Mouse (Mus musculus) retina, adult 2 months (tissue): ENCODE measurements around the gene Ptpn13.

Experiments used
- DNase-seq: peaks from one replicate; pipeline ENCODE4 v3.0.0-alpha.2; 2012; ENCODE audit warnings: low read depth, low spot score

The Ptpn13 gene

DNA sequence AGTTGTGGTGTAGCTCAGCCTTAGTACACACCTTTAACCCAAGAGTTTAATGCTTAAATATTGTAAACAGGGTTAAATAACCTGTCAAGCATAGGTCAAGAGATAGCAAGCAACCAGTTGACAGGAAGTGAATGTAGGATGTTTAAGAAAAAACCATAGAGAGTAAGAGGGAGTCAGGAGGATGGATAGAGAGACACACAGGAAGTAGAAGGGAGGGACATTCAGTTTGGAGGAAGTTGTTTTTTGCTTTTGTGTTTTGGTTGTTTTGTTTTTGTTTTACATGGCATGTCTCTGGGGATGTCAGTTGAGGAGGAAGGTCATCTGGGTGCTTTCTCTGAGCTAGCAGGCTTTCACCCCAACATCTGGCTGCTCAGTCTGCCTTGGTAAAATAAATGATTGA is 91.6 kb downstream of the Ptpn13 start:
- no peak for DNase-seq

DNA sequence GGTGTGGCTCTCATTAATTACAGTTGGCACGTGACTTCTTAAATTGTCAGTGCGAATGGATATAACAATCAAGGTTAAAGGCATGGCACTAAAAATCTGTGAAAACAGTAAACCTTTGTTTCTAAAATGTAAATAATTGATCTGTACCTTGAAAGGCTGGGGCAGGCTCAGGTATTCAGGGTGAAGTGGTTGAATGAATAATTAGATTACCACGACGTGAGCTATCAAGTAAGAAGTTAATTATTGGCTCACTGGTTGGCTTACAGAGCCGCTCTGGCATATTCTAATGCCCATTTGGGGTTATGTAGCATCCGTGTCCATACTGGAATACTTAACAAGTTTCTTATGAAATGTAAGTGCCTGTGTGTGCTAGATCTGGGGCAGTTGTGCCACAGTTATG is 92.6 kb downstream of the Ptpn13 start:
- no peak for DNase-seq

DNA sequence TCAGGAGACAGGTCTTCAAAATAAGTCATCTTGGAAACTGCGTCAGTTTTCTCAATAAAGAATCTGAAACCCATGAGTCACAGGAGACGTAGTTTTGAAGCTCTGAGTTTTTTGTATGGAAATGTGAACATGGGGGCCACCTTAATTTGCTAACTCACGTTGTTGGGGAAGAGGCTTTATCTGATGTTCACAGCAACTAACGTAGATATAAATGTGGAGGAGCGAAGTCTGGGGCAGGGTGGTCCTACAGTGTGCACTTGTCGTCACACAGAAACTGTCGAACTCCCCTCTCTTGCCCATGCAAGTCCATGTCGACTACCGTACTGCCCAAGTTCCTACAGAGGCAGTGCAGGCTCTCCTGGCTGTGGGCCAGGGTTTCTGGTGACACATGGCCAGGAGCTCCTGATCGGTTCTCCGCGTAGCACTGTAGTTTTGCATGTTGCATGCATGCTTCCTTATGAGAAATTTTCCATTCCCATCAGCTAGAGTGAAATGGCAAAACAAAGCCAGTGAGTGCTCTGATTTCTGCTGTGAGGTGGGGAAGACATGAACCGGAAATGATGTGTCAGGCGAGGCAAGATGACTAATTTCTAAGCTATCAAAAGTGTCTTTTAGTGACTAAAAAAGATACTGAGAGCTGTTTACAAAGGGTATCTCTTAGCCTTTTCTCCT is 93.9 kb downstream of the Ptpn13 start:
- DNase-seq, result no peak

DNA sequence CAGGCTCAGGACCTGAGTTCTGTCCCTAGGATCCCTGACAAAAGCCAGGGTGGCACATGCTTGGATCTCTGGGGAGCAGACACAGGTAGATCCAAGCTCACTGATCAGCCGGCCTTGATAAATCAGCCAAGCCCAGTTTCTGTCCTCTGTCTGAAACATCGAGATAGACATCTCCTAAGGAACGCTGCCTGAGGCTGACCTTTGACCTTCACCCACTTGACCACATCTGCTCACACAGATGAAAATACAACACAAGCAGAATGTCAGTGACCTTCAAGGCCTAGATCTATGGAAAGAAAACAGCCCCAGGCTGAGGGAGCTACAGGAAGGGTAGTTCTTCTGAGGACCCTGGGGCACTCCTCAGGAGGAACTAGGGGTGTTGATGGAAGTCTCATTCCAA is 97.4 kb downstream of the Ptpn13 start:
- DNase-seq, result no peak

DNA sequence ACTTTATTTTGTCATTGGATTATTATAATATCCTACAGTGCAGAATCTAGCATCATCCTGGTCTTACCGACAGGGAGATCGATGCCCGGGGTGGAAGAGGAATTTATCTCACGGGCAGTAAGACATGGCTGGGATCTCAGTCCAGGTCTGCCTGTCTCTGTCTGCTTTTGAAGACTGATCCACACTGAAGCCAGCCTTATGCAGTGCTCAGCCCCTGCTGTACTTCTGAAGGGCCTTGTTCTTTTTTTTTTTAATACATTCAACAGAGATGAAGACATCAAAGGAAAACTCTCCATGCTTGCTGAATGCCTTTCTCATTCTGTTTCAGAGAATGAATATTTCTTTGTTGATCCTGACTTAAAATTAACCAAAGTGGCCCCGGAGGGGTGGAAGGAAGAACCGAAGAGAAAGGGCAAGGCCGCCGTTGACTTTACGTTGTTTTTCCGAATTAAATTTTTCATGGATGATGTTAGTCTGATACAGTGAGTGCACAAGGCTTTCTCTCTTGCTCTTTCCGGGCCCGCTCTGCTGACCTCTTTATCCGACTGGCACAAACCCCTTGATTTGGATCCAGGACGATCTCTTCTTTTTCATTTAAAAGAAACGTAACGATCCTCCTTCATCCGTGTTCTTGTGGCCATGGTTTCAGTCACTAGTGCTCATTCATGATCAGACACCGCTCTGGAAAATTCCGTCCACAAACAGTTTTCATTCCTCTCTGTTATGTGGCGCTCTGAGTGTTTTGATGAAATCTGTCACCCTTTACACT is 101.9 kb downstream of the Ptpn13 start:
- DNase-seq, result no peak

DNA sequence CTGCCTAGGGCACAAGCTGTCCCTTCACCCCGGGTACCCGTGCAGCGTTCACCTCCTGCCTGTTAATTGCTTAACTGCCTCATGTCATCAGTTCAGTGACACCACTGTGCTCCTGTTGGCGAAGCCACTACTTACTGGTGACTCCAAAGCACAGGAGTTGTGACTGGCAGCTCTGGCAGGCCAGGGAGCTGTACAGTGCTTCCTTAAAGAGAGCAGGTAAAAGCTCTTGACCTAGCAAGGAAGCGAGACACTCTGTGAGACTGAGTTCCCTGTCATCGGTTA is 102.4 kb downstream of the Ptpn13 start:
- no peak for DNase-seq

DNA sequence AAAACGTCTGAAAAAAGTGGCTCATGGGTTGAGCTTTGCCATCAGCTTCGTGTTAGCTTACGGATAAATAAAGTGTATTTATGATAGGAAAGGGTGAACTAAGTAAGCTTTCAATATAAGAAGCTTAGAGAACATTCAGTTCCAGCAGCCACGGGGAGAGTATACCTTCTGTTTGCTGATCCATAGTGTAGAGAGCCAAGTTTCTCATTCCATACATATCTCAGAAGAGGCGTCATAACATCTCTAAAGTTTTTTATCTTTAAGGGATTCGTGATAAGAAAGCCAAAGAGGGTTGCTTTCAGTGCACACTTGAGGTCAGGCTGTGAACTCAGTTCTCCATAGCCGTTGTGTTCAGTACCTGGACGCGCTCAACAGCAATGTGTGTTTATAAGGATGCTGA is 105.2 kb downstream of the Ptpn13 start:
- no peak for DNase-seq

DNA sequence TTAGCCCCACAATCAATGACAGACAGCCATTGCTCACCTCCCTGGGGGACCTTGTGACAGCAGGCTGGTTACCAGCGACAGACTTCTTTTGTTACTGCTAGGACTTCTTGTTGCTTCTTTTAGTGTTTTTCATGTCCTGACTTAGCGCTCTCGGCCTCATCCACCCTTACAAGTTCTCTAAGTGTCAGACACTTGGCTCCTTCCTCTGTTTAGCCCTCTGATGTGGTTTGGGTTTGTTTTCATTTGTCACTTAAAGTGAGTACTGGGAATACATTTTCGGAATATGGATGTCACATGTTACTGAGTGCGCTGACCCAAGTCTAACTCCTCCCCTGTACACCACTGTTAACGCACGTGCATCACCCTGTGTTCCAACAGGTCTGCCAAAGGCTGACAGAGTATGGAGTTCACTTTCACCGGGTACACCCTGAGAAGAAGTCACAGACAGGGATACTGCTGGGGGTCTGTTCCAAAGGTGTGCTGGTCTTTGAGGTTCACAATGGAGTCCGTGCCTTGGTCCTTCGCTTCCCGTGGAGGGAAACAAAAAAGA is 107.9 kb downstream of the Ptpn13 start:
- no peak for DNase-seq

DNA sequence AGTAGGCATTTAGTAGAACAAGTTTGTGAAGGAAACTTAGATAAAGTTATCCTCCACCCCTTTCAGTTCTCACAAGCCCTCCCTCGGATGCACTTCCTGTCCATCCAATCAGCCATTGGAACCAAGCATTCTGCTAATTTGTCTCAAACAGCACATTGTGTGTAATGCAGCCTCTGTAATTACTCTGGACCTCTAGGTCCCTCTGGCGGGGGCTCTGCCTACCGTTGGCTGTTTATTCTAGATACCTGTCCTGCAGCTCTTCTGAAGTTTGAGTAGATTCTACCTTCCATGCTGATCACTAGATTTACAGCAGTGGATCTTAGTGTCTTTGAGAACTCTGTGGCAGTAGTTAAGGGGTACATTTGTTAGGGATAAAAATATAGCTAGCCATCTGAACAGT is 109.5 kb downstream of the Ptpn13 start:
- DNase-seq, result no peak

DNA sequence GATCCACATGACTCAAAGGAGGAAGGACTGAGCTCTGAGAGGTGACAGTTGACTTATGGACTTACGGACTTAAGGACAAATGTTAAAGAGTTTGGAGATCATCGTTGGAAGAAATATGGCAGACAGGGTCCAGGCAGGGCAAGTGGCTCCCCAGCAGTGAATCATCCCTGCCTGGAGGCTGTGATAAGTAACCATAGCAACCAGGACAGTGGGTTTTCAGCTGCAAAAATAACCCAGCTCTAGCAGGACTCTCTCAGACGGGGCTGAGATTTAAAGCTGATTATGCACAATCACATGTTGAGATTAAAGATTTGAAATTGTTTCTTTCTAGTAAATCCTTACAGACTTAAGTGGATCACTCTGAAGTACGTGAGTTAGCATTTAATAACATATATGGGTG is 112.4 kb downstream of the Ptpn13 start:
- DNase-seq, result peak; percentile 8

DNA sequence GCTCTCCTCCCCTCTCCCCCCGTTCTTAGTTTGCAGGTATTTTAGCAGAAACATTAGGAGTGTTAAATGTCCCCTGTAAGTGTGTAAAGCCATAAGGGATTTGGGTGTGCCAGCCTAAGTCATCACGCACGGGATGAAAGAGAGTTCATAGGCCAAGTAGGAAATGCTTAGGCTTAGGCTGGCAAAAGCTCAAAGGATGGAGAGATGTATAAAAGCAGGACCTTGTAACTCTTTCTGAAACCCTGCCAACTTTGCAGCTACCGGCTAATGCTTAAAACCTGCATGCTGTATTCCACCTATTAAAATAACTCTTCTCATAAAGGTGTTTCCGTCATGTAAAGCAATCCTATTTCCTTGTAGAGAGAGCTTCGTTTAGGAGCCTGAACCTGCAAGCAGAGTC is 115.6 kb downstream of the Ptpn13 start:
- DNase-seq, result no peak

DNA sequence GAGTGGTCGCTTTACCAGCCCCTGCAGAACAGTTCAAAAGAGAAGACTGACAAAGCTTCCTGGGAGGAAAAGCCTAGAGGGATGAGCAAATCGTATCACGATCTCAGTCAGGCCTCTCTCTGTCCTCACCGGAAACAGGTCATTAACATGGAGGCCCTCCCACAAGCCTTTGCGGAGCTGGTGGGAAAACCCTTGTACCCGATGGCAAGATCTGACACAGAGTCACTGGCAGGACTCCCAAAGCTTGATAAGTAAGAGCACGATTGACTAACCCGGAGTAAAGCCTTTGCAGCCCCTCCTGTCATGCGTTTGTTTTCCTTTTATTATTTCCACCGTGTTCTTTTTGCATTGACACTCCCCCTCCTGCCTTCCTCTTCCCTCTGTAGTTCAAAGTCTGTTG is 116.1 kb downstream of the Ptpn13 start:
- no peak for DNase-seq

DNA sequence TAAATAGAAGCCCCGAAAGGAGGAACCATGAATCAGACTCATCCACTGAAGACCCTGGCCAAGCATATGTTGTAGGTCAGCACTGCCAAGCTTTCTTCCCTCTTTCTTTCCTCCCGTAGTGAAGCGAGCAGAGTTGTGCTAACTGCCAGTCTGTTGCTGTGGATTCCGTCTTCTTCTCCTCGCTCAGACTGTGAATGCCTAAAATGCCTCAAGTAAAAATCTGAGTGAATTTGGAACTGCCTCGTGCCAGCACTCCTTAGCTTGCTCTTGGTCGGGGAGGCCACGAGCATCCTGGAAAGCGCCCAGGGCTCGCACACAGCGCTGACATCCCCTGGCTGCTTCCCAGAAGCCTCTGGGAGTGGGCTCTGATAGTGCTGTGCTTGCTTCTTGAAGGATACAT is 116.5 kb downstream of the Ptpn13 start:
- DNase-seq, result no peak

DNA sequence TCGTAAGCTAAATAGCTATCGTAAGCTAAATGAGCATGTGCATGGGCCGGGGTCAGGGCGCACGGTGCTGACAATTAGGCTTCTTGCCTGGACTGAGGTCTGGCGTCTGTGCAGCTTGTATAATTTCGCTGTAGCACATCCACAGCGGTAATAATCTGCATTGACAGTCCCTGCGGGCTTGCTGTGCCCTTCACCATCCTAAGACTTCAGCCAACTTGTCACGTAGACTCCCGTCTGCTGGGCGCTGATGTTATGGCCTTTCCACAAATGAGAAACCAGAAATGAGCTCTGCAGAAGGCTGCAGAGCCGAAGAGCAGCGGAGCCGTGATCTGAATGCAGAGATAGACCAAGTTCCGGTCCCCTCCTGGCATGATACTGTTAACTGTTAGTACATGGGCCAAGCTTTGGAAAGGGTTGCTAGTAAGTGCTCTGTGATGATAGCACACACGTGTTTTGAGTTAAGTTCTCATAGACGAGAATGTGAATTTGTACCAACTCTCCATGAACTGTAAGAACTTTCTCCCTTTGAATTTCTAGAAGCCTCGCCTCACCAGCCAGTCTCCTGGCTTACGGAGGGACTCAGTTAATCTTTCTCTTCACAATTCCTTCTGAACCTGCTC is 120.5 kb downstream of the Ptpn13 start:
- DNase-seq, result peak; percentile 4

DNA sequence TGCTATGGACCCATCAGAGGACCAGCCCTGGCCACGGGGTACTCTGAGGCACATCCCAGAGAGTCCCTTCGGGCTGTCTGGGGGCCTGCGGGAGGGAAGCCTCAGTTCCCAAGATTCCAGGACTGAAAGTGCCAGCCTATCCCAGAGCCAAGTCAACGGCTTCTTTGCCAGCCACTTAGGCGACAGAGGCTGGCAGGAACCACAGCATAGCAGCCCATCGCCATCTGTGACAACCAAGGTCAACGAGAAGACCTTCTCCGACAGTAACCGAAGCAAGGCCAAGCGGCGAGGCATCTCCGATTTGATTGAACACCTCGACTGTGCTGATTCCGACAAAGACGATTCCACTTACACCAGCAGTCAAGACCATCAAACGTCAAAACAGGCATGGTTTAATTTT is 129.8 kb downstream of the Ptpn13 start:
- DNase-seq, result no peak

DNA sequence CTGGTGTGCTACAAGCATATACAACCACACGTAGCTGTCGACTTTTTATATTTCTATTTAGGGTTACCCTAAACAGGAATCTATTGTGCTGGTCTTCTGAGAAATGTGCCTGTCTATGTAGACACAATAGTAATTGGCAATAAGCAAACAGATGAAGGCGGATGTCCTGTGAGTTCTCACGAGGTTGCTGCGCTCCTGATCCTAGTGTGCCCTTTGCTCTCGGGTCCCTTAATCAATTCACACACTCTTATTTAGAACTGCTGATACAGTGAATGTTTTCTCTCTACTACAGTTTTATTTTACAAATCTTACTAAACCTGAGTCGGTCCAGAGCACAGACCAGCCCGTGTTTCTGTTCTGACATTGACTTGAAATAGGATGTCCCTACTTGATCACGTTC is 135.6 kb downstream of the Ptpn13 start:
- no peak for DNase-seq

DNA sequence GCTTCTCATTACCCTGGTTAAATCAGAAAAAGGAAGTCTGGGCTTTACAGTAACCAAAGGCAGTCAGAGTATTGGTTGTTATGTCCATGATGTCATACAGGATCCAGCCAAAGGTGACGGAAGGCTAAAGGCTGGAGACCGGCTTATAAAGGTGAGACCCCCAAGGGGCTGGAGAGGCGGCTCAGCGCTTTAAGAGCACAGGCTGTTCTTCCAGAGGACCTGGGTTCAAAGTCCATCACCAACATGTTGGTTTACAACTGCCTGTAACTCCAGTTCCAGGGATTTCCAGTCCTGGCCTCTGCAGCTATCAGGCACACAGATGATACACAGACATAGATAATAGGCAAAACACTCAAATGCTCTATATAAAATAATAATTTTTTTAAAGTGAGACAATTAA is 143.0 kb downstream of the Ptpn13 start:
- DNase-seq, result no peak

DNA sequence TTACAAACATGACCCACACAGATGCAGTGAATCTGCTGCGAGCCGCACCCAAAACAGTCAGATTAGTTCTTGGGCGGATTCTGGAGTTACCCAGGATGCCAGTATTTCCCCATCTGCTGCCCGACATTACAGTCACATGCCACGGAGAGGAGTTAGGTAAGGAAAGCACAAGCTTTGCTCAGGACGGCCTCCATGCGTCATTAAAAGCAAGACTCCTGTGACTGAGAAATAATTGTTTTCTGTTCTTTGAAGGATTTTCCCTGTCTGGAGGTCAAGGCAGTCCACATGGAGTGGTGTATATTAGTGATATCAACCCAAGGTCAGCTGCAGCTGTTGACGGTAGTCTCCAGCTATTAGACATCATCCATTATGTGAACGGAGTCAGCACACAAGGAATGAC is 144.5 kb downstream of the Ptpn13 start:
- DNase-seq, result no peak

DNA sequence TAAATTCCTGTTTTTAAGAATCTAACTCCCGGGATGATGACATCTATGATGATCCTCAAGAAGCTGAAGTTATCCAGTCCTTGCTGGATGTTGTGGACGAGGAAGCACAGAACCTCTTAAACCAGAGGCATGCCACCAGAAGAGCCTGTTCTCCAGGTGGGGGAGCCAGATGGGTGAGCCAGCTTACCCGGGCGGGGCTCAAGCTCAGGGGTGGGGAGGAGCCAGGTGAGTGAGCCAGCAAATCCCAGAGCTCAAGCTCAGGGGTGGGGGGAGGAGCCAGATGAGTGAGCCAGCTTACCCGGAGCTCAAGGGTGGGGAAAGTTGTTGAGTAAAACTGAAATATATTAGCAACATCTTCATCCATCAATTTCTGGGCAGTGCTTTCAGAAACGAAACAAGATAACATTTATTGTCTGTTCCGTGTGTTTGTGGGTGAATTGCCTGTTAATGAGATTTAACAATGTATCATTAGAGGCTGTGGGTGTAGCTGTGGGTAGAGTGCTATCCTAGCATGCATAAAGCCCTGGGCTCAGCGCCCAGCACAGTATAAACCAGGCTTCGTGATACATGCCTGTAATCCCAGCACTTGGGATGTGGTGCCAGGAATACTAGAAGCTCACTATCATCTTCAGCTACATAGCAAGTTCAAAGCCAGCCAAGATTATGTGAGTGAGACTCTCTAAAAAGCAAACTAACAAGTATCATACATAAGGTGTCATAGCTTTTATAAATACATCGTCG is 154.9 kb downstream of the Ptpn13 start:
- no peak for DNase-seq

DNA sequence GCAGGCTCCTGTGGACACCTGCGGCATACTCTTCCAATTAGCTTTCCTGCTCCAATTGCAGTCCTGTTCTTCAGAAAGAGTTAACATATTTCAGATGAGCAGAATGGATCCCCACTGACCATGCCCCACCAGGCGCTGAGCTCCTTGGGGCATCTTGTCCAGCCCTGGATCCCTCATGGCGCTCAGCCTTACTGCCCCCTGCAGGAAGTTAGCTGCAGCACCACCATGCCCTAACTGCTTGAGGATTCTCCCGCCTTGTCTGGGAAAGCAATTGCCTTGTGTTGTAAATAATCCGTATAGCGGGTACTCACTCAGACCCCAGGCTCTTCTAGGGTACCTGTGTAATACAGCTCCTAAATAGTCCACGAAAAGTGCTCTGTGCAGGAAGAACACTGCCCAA is 162.2 kb downstream of the Ptpn13 start:
- no peak for DNase-seq

DNA sequence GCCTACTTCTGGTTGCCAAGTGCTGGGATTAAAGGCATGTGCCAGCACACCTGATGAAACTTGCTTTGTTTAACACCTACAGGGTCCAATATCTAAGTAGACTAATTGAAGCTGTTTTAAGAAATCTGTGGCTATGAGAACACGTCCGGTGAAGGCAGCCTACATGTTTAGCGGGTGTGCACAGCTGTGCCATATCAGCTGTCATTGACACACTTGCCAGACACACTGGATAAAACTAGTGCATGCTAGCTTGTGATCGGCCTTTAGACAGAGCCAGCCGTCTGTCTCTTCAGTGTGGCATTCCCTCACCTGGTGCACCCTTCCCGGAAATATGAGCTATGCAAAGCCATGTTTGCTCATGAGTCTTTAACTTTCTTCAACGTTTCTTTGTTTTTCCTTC is 166.9 kb downstream of the Ptpn13 start:
- DNase-seq, result no peak

DNA sequence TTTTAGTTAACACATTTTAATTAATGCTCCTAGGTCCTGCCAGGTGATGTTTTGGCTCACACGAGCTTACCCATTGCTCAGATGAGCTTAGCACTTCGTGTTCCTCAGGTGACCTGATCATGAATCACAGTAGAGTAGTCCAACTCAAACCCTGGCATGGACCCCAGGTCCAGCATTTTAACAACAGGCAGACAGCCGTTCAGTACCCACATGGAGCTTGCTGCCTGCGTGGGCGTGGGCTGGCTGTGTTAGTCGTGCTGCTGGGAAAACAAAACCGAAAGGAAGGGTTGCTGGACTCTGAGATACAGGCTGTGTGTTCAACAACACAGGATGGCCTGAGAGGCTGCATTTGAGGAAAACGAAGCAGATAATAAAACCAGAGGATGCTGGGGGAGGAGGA is 167.7 kb downstream of the Ptpn13 start:
- no peak for DNase-seq
